Mouse (Mus musculus) spleen, adult 2 months (tissue): ENCODE data around the gene Gm37240.

Source experiments
- CTCF ChIP-seq: fragments of 200-500 bp; IDR thresholded peaks from 2 replicates; pipeline ENCODE4 v1.5.1; 2011; ENCODE audit warnings: mild to moderate bottlenecking, inconsistent platforms; ENCODE audit not compliant: insufficient read depth, insufficient read length, insufficient replicate concordance; ENCODE audit errors: extremely low read depth
- POLR2A ChIP-seq: fragments of 200-500 bp; IDR thresholded peaks from 2 replicates; pipeline ENCODE4 v1.6.1; 2011; ENCODE audit warnings: low read depth, low read length, inconsistent platforms

DNA sequence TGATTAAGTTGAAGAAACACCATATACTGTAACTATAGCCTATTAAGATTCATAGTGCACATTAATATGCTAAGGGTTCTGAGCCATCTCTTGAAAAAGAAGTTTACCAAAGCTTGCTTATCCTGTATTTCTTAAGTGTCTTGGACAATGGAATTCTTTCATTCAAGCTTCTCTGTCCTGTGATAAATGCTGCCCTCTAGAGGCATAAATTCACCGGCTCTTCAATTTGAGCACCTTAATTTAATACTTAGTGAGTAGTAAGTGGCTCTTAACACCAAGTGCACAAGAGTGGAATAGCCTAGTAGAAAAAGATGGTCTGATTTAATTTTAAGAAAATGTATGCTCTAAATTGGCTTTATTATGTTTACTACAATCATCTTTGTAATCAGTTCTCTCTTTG lies 1043.7 kb downstream of the Gm37240 start:
- TF ChIP-seq POLR2A (no peak), CTCF (no peak)
